Mouse (Mus musculus): ENCODE data around the gene Fanci.

Gene Fanci

DNA sequence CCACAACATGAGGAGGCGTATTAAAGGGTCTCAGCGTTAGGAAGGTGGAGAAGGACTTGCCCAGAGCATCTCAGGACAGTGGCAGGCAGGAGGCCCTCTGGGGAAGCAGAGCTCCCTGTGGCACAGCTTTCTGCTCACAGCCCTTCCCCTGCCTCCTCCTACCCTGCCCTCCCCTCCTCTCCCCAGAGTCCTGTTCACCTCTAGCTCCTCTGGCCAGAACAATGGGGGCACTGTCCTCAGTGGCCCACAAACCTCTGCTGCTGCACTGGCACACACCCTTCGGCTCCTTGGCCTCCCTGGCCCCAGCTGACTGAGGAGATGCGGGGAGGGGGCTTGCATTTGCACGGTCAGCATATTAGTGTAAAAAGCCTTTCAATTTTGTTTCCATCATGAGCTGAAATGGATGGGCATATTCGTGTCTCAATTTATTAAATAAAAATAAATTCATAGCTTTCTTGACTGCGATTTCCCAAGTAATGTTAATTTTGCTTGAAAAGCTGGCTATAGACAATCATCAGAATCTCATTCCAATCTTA, 3.0 kb upstream of the Fanci start:
- no peak for DNase-seq

DNA sequence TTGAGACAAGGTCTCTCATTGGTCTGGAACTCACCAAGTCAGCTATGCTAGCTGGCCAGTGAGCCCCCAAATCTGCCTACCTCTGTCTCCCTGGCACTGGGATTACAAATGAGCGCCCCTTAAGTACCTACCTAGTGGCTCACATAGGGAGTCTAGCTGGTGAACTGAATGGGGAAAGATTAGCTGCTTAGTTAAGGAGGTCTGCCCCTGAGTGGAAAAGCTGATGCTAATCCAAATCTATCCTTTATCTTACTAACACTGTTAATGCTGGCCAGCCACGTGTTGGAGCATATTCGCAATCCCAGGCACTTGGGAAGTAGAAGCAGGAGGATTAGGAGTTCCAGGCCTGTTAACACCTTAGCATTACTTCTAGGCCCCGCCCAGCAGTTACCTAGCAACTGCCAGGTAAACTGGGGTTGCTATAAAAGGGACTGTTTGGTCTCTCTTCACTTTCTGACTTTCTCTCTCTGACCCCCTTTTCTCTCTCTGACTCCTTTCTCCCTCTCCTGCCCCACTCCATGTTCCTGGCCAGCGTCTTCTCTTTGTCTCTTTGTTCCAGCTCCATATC, 1.5 kb upstream of the Fanci start:
- DNase-seq, result no peak

DNA sequence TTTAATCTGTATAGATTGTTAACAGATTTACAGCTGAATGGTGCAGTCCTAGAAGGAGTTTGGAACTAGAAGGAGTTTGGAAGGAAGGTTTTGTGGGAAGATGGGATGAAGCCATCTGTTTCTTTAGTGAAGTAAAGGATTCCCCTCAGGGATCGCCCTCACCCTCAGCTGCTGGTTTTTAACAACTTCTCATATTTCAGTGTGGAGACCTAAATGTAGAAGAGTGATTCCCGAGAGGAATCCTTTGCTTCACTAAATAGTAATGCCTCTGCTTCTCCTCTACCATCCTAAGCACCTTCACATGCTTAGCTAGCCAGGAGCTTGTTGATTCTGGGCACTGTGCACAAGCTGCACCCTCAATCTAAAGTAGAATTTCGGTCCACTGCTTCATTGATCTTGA, 258 bp upstream of the Fanci start:
- no peak for DNase-seq

DNA sequence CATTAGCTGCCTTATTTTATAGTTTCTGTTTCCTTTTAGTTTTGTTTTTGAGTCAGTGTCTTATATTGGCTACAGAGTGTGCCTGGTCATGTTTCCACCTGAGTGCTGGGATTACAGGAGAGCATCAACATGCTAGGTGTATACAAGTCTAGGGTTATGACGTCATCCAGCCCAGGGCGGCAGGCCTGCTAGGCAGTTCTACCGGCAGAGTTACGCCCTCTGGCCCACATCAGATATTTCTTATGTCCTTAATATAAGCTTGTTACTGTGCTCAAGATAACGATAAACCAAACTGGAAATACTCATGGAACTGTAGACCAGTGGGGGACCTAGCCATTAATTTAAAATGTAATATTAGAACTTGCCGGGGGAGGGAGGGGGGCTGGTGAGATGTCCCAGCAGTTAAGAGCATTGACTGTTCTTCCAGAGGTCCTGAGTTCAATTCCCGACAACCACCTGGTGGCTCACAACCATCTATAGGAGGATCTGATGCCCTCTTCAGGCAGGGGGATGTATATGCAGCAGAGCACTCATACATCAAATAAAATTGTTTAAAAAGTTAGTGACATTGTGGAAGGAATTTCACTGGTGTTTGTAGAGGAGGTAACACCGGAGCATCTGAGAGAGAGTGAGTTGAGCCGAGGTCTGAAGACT, 1.3 kb downstream of the Fanci start:
- peak; percentile 43 for DNase-seq

DNA sequence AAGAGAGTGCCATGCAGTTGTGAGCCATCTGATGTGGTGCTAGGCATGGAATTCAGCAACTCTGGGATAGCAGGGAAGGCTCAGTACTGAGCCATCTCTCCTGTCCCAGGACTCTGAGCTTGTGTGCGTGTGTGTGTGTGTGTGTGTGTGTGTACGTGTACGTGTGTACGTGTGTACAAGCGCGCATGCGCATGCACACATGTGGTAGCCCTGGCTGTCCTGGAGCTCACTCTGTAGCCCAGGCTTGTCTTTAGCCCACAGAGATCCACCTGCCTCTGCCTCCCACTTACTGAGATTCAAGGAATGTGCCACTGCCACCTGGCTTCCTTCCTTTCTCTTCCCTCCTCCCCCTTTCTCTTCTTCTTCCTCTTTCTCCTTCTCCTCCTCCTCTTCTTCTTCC, 2.2 kb downstream of the Fanci start:
- DNase-seq, result no peak

DNA sequence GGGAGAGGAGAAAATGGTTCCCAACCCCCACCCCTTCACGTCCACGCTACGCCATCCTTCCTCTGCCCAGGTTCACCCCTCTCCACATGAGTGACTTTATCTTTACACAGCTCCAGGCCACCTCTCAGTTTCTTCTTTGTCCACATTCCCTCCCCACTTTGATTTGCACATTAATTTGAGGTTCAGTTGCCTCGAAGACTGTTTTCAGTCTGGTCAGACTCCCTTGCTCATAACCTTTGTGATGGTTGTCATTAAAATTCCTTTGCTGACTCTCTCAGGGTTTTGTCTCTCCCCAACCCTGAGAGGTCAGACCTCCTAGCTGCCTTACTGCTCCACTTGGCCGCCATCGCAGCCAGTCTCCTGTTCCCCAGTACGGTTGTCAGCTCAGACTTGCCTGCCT, 2.9 kb downstream of the Fanci start:
- no peak for DNase-seq

DNA sequence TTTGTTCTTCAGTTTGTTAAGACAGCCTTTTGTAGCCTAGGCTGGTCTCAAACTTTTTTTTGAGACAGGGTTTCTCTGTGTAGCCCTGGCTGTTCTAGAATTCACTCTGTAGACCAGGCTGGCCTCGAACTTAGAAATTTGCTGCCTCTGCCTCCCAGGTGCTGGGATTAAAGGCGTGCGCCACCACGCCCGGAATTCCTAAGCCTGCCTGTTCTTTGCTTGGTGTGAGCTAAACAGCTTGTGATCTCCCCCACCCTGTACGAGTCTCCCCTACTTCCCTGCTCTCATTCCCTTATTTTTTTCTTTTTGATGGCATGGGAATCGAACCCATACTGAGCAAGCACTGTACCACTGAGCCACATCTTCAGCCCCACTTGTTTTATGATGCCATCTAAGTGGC, 3.5 kb downstream of the Fanci start:
- no peak for DNase-seq

DNA sequence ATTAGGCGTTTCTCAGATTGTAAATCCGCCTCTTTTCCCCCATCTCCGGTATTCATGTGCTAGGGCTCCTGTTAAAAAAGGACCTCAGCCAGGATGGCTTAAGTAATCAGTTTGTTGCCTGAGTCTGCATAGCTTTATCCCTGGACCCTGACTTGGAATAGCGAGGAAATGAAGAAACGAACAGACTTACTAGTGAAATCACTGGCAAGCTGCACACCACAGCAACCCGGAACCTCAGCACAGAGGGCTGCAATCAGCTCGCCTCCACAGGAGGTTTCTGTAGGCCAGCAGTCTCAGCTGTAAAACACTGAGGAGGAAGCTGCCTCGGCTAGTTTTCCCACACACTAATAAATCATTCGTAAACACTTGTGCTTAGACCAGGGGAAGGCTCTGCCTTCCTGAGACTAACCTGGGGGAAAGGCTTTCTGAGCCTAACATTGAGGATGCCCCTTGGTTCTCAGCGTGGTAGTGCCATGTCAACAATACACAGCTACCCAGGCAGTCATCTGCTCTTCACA, 5.8 kb downstream of the Fanci start:
- no peak for DNase-seq

DNA sequence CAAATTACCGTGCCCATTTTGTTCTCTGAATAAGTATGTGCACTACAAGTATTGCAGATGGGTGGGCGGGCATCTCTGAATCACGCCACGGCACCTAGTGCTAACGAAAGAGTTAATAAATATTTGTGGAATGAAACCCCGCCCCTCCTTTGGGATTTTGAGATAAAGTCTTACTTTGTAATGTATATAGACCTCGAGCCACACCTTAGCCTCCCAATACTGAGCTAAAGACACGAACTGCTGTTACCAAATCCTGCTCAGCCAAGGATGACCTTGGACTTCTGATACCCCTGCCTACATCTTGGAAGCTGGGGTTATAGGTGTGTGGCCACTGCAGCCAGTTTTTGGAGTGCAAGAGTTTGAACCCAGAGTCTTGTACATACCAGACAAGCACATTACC, 6.7 kb downstream of the Fanci start:
- no peak for DNase-seq

DNA sequence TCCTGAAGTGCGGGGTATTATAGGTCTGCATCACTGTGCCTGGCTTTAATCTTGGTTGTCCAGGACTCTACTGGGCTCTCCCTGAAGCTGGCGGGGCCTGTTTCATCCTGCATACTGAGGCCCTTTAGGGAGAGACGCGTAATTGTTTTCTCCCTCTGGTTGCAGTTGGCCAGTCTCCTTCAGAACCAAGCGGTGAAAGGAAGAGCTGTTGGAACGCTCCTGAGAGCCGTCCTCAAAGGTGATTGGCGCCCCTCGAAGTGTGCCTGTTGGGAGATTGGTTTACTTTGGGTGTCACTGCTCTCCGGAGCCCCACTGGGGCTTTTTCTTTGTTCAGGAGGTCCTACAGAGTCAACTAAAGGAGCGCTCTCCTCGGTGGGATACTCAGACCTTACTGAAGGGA, 7.2 kb downstream of the Fanci start:
- no peak for DNase-seq

DNA sequence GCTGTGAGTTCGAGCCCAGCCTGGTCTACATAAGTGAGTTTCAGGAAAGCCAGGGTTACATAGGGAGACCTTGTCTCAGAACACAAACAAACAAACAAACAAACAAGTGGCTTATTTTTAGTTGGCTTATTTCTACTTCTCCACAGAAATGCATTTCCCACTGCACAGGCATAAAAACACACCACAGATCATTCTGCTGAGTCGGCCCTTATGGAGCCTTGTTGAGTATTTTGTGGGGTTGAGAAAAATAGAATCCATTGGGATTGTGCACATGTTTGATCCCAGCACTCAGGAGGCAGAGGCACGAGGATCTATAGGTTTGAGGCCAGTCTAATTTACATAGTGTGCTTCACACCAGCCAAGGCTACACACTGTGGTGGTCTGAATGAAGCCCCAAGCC, 8.6 kb downstream of the Fanci start:
- no peak for DNase-seq

DNA sequence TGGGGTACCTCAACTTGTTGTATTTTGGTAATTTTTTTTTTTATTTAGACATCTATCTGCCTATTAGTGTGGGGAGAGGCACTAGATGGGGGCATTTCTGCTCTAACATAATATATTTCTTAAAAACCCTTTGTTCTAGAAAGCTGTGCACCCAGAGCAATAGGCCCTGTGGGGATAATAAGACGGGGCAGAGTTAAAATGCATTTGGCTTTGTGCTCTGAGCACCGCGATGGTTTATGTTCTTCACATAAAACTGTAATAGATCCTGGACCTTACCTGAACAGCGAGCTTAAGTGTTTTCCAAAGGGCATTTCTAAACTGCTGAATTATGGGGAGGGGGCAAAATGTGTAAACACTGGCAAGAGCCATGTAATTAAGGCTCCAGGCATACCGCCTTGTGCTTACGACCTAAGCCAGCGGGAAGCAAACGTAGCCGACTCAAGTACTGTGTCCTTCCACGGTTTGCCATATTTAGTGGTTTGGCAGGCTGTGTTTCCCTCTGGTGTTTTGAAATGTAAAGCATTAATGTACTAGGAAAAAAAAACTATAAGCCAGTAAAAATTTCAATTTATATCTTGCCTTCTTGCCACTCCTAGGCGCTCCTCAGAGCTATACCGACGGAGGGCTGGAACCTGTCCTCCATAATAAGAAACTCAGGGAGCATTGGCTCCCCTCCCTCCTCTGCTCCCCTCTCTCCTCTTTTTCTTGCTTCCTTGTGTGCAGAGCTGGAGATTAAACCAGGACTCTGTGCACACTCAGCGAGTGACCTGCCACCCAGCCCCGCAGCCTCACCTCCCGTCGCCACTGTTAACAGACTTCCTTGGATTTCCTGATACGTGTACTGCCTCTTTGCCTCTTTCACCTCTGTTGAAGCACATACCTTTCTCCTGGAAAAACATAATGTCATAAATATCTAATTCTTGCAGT, 23.0 kb downstream of the Fanci start:
- no peak for DNase-seq

DNA sequence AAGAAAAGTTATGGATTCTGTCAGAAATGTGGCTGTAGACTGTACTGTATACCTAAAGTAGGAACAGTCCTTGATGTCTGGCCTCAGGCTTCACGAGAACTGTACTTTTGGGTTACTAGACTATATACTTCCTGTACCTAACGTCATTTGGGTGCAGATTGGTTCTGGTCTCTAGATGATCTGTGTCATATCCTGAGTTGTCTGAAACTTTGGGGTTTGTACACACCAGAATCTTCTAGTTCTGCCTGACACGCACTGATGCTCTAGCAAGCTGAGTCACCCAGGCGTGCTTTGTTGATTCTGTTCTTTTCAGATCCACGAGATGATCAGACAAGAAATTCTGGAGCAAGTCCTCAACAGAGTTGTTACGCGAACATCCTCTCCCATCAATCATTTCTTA, 28.2 kb downstream of the Fanci start:
- no peak for DNase-seq

DNA sequence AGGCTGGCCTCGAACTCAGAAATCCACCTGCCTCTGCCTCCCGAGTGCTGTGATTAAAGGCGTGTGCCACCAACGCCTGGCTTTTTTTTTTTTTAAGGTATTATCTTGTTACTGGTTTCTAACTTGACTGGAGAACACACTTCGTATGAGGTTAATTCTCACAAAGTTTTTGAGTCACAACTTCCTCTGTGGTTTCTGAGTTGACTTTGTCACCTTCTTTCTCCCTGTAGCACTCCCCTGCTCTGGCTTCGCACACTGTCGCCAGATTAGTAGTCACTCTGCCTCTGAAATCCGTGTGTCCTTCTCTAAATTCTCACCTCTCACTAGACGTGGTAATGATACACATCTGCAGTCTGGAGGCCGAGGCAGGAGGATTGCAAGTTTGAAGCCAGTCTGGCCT, 31.1 kb downstream of the Fanci start:
- DNase-seq, result no peak

DNA sequence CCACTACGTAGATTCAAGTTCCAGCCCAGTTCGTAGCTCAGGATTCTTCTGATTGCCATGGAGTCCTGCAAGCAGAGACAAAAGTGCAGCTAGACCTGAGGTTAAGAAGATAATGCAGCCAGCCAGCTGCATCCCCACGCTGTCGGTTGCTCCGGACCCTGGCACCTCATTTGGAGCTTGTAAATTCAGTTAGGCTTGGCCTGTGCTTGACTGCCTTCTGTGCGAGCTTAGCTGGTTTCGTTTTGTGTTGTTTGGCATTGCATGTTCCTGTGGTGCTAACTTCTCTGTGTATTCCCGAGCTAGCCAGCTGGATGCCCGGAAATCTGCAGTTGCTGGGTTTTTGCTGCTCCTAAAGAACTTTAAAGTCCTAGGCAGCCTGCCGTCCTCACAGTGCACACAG, 34.1 kb downstream of the Fanci start:
- no peak for DNase-seq

DNA sequence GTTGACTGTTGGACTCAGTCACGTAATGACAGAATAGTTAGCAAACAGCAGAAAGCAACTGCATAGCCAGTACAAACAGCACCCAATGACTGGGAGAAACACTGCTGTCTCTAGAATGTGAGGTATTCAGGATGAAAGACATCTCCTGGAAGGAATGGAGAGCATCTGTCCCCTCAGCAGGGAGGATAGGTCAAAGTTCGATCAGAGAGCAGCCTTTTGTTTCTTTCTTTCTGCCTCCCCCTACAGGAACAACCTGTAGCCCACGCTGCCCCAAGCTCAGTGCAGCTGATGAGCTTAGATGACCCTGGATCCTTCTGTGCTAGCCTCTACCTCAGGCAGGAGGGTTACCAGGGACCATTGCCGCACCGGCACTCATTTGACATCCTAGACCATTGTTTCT, 36.5 kb downstream of the Fanci start:
- DNase-seq, result no peak

DNA sequence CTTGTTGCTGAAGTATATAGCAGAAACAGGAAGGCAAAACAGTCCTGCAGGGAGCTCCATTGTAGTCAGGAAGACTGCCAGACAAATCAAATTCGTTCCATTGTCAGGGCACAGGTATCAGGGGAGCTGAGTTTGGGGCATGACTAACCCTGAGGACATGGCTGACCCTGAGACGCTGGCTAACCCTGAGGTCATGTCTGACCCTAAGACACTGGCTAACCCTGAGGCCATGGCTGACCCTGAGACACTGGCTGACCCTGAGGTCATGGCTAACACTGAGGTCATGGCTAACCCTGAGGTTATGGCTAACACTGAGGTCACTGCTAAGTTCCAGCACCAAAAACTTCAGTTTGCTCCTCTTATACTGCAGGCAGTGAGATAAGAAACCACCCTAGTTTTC, 48.3 kb downstream of the Fanci start:
- DNase-seq, result no peak

DNA sequence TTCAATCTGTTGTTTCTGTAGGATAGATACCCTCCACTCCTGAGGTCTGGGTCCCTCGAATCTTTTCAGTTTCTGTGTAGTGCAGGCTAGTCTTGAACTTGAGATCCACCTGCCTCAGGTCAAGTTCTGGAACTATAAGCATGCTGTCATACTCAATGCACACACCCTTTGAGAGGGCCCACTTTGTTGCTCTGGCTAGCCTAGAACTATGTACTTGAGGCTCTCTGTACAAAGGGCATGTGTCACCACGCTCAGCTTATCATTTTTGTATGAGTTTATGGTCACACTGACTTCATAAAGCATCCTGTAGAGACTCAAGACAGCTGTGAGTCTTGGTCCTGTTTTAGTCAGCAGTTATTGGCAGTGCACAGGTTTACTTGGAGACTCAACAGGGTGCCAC, 55.3 kb downstream of the Fanci start:
- no peak for DNase-seq

DNA sequence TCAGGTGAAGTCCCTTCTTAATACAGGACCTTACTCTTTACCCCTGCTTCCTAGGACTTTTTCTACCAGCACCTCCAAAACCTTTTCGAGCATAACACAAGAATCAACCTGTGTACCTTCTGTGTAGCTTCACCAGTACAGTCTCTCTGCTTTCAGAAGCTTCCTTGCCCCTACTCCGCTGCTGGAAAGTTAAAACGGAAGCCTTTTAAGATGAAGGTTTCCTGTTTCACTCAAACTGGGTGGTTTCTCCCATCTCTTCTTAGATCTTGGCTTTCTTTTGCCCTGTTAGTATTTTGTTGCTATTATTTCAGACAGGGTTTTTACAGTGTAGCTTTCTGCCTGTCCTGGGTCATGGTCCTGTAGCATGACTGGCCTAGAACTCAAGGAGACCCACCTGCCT, 55.8 kb downstream of the Fanci start:
- peak; percentile 15 for DNase-seq

DNA sequence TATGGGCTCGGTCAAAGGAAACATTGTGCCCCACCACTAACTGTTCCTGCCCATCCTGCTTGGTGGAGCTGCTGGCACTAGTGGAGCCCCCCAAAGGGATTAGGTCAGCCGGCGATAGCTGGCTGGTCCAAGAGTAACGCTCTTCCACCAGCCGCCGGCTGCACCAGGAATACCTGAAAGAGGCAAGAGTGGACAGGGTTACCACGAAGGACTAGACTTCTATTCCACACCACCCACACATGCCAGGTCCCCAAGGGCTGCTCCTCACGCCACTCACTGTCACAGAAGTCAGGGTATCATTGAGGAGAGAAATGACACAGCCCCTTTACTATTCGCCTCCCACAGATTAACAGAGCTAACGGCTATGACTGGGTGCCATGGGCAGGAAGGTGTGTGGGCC, 70.0 kb downstream of the Fanci start:
- no peak for DNase-seq

DNA sequence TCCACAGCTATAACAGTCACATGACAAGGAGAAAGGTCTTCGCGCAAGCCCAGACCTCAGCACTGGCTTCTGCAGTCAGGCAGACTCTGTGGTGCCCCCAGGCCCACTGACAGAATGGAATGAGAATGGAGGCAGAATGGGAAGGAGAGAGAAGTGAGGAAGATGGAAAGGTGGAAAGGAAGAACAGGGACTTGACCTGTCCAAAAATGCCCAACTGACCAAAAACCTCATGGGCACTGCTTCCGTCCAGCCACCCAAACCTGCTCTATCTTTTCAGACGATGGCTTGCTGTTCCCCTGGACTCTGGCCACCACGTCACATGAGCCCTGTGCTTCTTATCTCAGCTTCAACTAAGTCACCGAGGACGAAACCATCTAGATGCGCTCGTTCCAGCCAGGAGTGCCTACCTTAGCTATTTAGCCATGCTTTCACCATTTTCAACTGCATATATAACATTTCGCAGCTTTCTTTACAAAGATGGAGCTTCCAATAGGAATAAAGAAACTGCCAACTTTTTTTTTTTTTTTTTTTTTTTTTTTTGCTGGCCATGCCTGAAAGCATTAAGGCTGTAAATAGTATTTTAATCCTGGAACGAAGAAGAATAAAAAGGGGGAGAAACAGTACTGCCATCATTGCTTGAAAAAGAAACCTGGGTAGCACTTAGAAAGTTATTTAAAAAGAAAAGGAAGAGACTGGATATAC, 71.8 kb downstream of the Fanci start:
- DNase-seq, result no peak

DNA sequence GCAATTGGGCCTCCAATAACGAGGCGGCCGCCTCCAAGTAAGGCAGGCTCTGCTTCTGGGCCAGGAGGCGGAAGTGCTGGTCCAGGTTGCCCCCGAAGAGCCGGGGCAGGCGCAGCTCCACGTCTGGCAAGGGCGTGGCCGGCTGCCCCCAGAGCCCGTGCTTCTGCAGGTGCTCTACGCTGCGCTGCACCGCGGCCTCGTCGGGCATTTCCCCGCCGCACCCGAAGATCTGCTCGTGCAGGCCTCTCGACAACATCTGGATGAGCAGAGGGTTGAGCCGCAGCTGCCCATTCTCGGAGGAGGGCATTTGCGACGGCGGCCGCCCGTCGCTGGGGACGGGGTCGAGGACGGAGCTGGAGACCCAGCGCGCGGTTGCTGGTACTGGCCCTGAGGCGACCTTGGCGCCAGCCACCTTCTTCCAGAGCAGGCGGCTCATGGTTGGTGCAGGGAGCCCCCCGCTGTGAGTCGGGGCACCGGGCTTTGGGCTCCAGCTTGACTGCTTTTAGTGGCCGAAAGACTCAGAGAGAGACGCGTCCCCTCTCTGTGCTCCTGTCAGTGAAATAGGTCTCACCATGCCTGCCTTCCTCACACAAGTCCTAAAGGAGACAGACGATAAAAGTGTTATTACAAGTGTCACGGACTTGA, 73.2 kb downstream of the Fanci start:
- DNase-seq, result peak; percentile 50

Measured in thymus, postnatal 14 days (tissue).